Mouse (Mus musculus) thymus, adult 2 months (tissue): ENCODE data around the gene Rnf151. TPM values are rescaled to one million over a fixed set of nuclear protein-coding genes. Genes with fewer than 3 reads are reported as not detected.

ENCODE experiments used
- DNase-seq: peaks from one replicate; pipeline ENCODE4 v3.0.0; 2021
- H3K27ac ChIP-seq: fragments of 200-500 bp; 2 replicates; pipeline ENCODE4 v1.5.1; 2012; ENCODE audit warnings: low read length, control low read depth; ENCODE audit not compliant: control insufficient read depth, insufficient read depth
- H3K27me3 ChIP-seq: fragments of 200-500 bp; 2 replicates; pipeline ENCODE4 v1.6.1; 2012; ENCODE audit warnings: mild to moderate bottlenecking, low read length, moderate library complexity, mixed read lengths; ENCODE audit not compliant: control insufficient read depth, insufficient read depth
- H3K36me3 ChIP-seq: fragments of 200-500 bp; 2 replicates; pipeline ENCODE4 v1.6.1; 2012; ENCODE audit warnings: mild to moderate bottlenecking, low read length, moderate library complexity; ENCODE audit not compliant: control insufficient read depth, insufficient read depth
- H3K4me1 ChIP-seq: fragments of 200-500 bp; replicated peaks from 2 replicates; pipeline ENCODE4 v1.6.1; 2012; ENCODE audit warnings: low read length; ENCODE audit not compliant: control insufficient read depth, insufficient read depth
- H3K4me3 ChIP-seq: fragments of 200-500 bp; 2 replicates; pipeline ENCODE4 v1.5.1; 2012; ENCODE audit warnings: mild to moderate bottlenecking, low read length, control low read depth, moderate library complexity; ENCODE audit not compliant: control insufficient read depth, insufficient read depth
- CTCF ChIP-seq: fragments of 200-500 bp; IDR thresholded peaks from 2 replicates; pipeline ENCODE4 v1.5.1; 2012; ENCODE audit warnings: mild to moderate bottlenecking, control low read depth, low read length, moderate library complexity, borderline replicate concordance; ENCODE audit not compliant: control insufficient read depth, poor library complexity, insufficient read depth; ENCODE audit errors: extremely low read depth
- POLR2A ChIP-seq: fragments of 200-500 bp; IDR thresholded peaks from 2 replicates; pipeline ENCODE4 v1.6.1; 2012; ENCODE audit warnings: mild to moderate bottlenecking, low read length, control low read depth, moderate library complexity; ENCODE audit not compliant: control insufficient read depth, poor library complexity, insufficient read depth; ENCODE audit errors: extremely low read depth
- WGBS: fragments of 180-500 bp; shearing (Covaris S2); methylation state at CpG from one replicate; pipeline ENCODE4 v1.1.7; 2018; 5-methylcytosine and 5-hydroxymethylcytosine counted together
- polyA plus RNA-seq: library from polyadenylated mRNA; depleted of rRNA; stranded (reverse); fragments of >200 nt; gene quantifications from 2 replicates; pipeline ENCODE4 v1.2.3, GENCODE M21; 2012

Gene Rnf151
- polyA plus RNA-seq, 1 experiment, result 0.96 TPM

DNA sequence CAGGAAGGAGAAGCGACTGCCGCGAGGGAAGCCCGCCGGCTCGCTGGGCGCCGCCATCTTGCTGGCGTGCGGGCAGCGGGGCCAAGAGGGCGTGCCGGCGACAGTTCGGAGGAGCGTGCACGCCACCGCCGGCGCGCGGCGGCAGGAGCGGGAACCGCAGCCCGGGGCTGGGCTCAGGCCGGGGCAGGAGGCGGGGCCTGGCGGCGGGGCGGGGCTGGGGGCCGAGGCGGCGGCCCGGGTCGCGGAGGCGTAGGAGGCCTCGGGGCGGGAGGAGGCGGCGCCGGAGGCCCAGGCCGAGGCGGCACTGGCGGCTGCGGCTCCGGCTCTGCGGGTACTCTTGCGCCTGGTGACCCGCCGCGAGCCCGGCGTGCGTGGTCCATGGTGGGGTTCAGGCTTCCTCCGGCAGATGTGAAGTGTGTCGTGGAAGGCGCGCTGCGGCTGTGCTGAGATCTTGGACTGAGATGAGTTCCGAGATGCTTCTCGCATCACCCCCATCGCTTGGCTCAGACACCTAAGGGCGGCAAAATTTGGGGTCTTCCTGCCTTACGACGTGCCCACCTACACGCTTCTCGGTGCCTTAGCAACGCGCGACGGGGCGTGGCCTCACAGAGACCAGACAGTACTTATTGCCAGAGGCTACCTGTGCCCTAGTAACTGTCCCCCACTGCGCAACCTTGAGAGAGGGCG lies 21.7 kb downstream of the Rnf151 start, which contains the start of the genes Gfer and Noxo1:
Gene Gfer (minus strand): TSS at position 146 of the 687 bp plus-strand sequence.
Gene Noxo1 (plus strand): TSS at position 224 of the 687 bp plus-strand sequence.
- H3K4me3 ChIP-seq, result peak within 1 kb of the TSS; percentile 71
- TF ChIP-seq CTCF (peak; percentile 24; the same call in 1 of the 2 replicates), POLR2A (peak; percentile 63; the same call in 1 of the 2 replicates)
- WGBS, result under 1% methylated on average over 75 of the region's 76 CpGs
- peak; percentile 87 for DNase-seq
- H3K27ac ChIP-seq, result no peak within 1 kb of the TSS
- H3K27me3 ChIP-seq, result no peaks in the 10 kb centered on the region
- peaks cover 17% of the 10 kb centered on the region for H3K4me1 ChIP-seq
- no peaks in the 10 kb centered on the region for H3K36me3 ChIP-seq

- H3K4me1 ChIP-seq, result peaks cover 17% of the 10 kb centered on the region
- DNase-seq, result no peak
- H3K4me3 ChIP-seq, result peak overlapping the region; percentile 71
- H3K36me3 ChIP-seq, result no peaks in the 10 kb centered on the region
- TF ChIP-seq POLR2A, result no peak
- TF ChIP-seq CTCF, result no peak
- no peak overlapping the region for H3K27ac ChIP-seq
- 21% methylated on average over 51 of the region's 51 CpGs for WGBS
- H3K27me3 ChIP-seq, result 0 out of 2 replicates have a peak, but pooled peaks cover 2% of the 10 kb centered on the region
These were observed 22.4 kb downstream of the Rnf151 start for GRCm38 (mm10) chr17:24695326-24696010.

GRCm38 (mm10) chr17:24692385-24692784 lies 25.5 kb downstream of the Rnf151 start:
- H3K4me1 ChIP-seq, result peaks cover 17% of the 10 kb centered on the region
- WGBS, result 81% methylated on average over 5 of the region's 5 CpGs
- DNase-seq, result no peak

GRCm38 (mm10) chr17:24689251-24690081 lies 28.4 kb downstream of the Rnf151 start, which contains the start of gene Syngr3:
TSS of gene Syngr3 (minus strand) at chr17:24689955.
- 4% methylated on average over 55 of the region's 55 CpGs for WGBS
- no peak within 1 kb of the TSS for H3K4me3 ChIP-seq
- peaks cover 22% of the 10 kb centered on the region for H3K4me1 ChIP-seq
- no peak within 1 kb of the TSS for H3K27ac ChIP-seq
- peaks cover 15% of the 10 kb centered on the region for H3K27me3 ChIP-seq
- H3K36me3 ChIP-seq, result no peaks in the 10 kb centered on the region
- TF ChIP-seq POLR2A (no peak), CTCF (no peak)
- no peak for DNase-seq

More at GRCm38 (mm10) chr17:24692385-24692784, 25.5 kb downstream of the Rnf151 start:
- Histone ChIP-seq H3K27ac (no peak overlapping the region), H3K36me3 (no peaks in the 10 kb centered on the region), H3K4me3 (no peak overlapping the region), H3K27me3 (peaks cover 15% of the 10 kb centered on the region)
- no peak for TF ChIP-seq POLR2A
- TF ChIP-seq CTCF, result no peak

- H3K27ac ChIP-seq, result no peak overlapping the region
- no peak for DNase-seq
- peaks cover 22% of the 10 kb centered on the region for H3K4me1 ChIP-seq
- no peak for TF ChIP-seq CTCF
- no peak for TF ChIP-seq POLR2A
- peak overlapping the region; percentile 40 for H3K4me3 ChIP-seq
- no peaks in the 10 kb centered on the region for H3K36me3 ChIP-seq
- WGBS, result 22% methylated on average over 23 of the region's 23 CpGs
- peaks cover 15% of the 10 kb centered on the region for H3K27me3 ChIP-seq
These were observed 30.3 kb downstream of the Rnf151 start for GRCm38 (mm10) chr17:24687599-24687998.

- WGBS, result under 1% methylated on average over 25 of the region's 25 CpGs
- TF ChIP-seq POLR2A (no peak), CTCF (no peak)
- DNase-seq, result peak; percentile 72
These were observed 30.7 kb downstream of the Rnf151 start for GRCm38 (mm10) chr17:24687146-24687595.

More at GRCm38 (mm10) chr17:24687146-24687595, 30.7 kb downstream of the Rnf151 start:
- Histone ChIP-seq H3K4me1 (peaks cover 22% of the 10 kb centered on the region), H3K36me3 (no peaks in the 10 kb centered on the region), H3K4me3 (peak overlapping the region; percentile 40), H3K27me3 (peaks cover 15% of the 10 kb centered on the region), H3K27ac (no peak overlapping the region)
